Comparison of ENCODE assay signal across 19 mouse cellular contexts in genomic region chr12:113131601-113132000, GRCm38 (mm10). TPM values are rescaled to one million over a fixed set of nuclear protein-coding genes. Genes with fewer than 3 reads are reported as not detected.
DNase-seq lines count a peak whose midpoint lies in the region; ATAC-seq and TF ChIP-seq lines count a peak whose summit lies in the region.
"Had no signal": no experiment of that assay in that cellular context is flagged by ENCODE, and none has a peak within 500 bp of the region (broad histone marks: within the 10 kb centered on the region; RNA-seq: fewer than 3 reads in every experiment).

No protein-coding gene starts in this region.

- TF ChIP-seq CTCF in heart, adult 2 months (IDR thresholded peaks at IDR 0.05), result no peak

- TF ChIP-seq EP300 in heart, adult 2 months (IDR thresholded peaks at IDR 0.05; ENCODE audit: insufficient read depth, low read depth, low read length), result no peak

- peak overlapping the region; percentile 83 for H3K27ac ChIP-seq in heart, adult 2 months
- H3K27ac ChIP-seq in heart, embryonic 13.5 days (replicated peaks), result peak overlapping the region; percentile 97
- H3K27ac ChIP-seq in lung, embryonic 16.5 days (ENCODE audit: low read length), result peak overlapping the region; percentile 90
- H3K27ac ChIP-seq: embryonic facial prominence, embryonic 12.5 days; forebrain, embryonic 15.5 days; hindbrain, embryonic 15.5 days had no signal

- no peak for ATAC-seq in heart, embryonic 13.5 days (ENCODE audit: extremely low read depth, insufficient number of reproducible peaks, low FRiP score, low TSS enrichment)
- ATAC-seq in lung, embryonic 16.5 days (ENCODE audit: low read depth), result no peak
- ATAC-seq: activated CD4-positive, CD25-positive, alpha-beta regulatory T cell, adult 4 months; forebrain, embryonic 15.5 days; Patski had no signal

- no peaks in the 10 kb centered on the region; the same call in 1 of the 2 replicates for H3K36me3 ChIP-seq in heart, adult 2 months (ENCODE audit: control insufficient read depth, insufficient read depth, low read length)
- H3K36me3 ChIP-seq in heart, embryonic 13.5 days, result peaks cover 98% of the 10 kb centered on the region
- peaks cover 93% of the 10 kb centered on the region for H3K36me3 ChIP-seq in lung, embryonic 16.5 days (ENCODE audit: control insufficient read depth, insufficient read depth, low read length)
- H3K36me3 ChIP-seq in myocyte (ENCODE audit: control insufficient read depth, insufficient read depth), result peaks cover 19% of the 10 kb centered on the region

- TF ChIP-seq POLR2A in heart, adult 2 months (IDR thresholded peaks at IDR 0.05; ENCODE audit: insufficient read depth, low read depth, low read length), result no peak
- TF ChIP-seq POLR2A in myocyte (IDR thresholded peaks at IDR 0.05; ENCODE audit: insufficient read length, low read depth), result peak; percentile 7

- H3K4me2 ChIP-seq in heart, embryonic 13.5 days, result no peak overlapping the region
- no peak overlapping the region for H3K4me2 ChIP-seq in lung, embryonic 16.5 days (ENCODE audit: low read depth, low read length)
- H3K4me2 ChIP-seq in myocyte (ENCODE audit: low read depth), result no peak overlapping the region
- H3K4me2 ChIP-seq: embryonic facial prominence, embryonic 12.5 days; forebrain, embryonic 15.5 days; hindbrain, embryonic 15.5 days had no signal

- H3K4me3 ChIP-seq in heart, adult 2 months, result no peak overlapping the region
- H3K4me3 ChIP-seq in heart, embryonic 13.5 days, result no peak overlapping the region
- no peak overlapping the region for H3K4me3 ChIP-seq in lung, embryonic 16.5 days (ENCODE audit: low read length)
- no peak overlapping the region for H3K4me3 ChIP-seq in myocyte
- H3K4me3 ChIP-seq: embryonic facial prominence, embryonic 12.5 days; forebrain, embryonic 15.5 days; hindbrain, embryonic 15.5 days had no signal

- no peaks in the 10 kb centered on the region for H3K27me3 ChIP-seq in heart, adult 2 months (ENCODE audit: control insufficient read depth, insufficient read depth, low read length)
- H3K27me3 ChIP-seq in heart, embryonic 13.5 days (replicated peaks), result no peaks in the 10 kb centered on the region
- no peaks in the 10 kb centered on the region for H3K27me3 ChIP-seq in lung, embryonic 16.5 days (ENCODE audit: control insufficient read depth, insufficient read depth, low read depth, low read length)
- H3K27me3 ChIP-seq in myocyte (ENCODE audit: control insufficient read depth, insufficient read depth, insufficient read length), result no peaks in the 10 kb centered on the region
- H3K27me3 ChIP-seq: CH12.LX; embryonic facial prominence, embryonic 12.5 days; forebrain, embryonic 15.5 days; hindbrain, embryonic 15.5 days; Patski had no signal

- WGBS in heart, adult 2 months, result 94% methylated on average over 14 of the region's 14 CpGs
- 93% methylated on average over 14 of the region's 14 CpGs for WGBS in heart, embryonic 13.5 days
- WGBS in lung, embryonic 16.5 days, result 96% methylated on average over 14 of the region's 14 CpGs

- no peak overlapping the region for H3K9ac ChIP-seq in heart, adult 2 months (ENCODE audit: low read depth, low read length)
- H3K9ac ChIP-seq in heart, embryonic 13.5 days, result peak overlapping the region; percentile 24; the same call in 1 of the 2 replicates
- H3K9ac ChIP-seq in lung, embryonic 16.5 days (ENCODE audit: low read length), result no peak overlapping the region
- H3K9ac ChIP-seq: embryonic facial prominence, embryonic 12.5 days; forebrain, embryonic 15.5 days; hindbrain, embryonic 15.5 days had no signal

- no peaks in the 10 kb centered on the region for H3K79me2 ChIP-seq in heart, adult 2 months (replicated peaks; ENCODE audit: control insufficient read depth, insufficient read depth, low read length)
- no peaks in the 10 kb centered on the region for H3K79me2 ChIP-seq in myocyte (ENCODE audit: control insufficient read depth, insufficient read depth)

- peaks cover 12% of the 10 kb centered on the region for H3K4me1 ChIP-seq in heart, adult 2 months (ENCODE audit: control insufficient read depth, insufficient read depth, low read length)
- H3K4me1 ChIP-seq in heart, embryonic 13.5 days, result peaks cover 53% of the 10 kb centered on the region
- H3K4me1 ChIP-seq in lung, embryonic 16.5 days (replicated peaks; ENCODE audit: control insufficient read depth, insufficient read depth, low read length), result peaks cover 17% of the 10 kb centered on the region
- H3K4me1 ChIP-seq: embryonic facial prominence, embryonic 12.5 days; forebrain, embryonic 15.5 days; hindbrain, embryonic 15.5 days had no signal

- intact Hi-C loops in heart, adult 2 months (cut with DNase I), result loop anchor here (5.0 kb wide), 1 partner anchor 74 kb away; no protein-coding TSS in a partner anchor
- intact Hi-C loops in heart, postnatal 14 days (cut with DNase I), result no loop called here

- DNase-seq in heart, adult 2 months, result no peak
- DNase-seq in heart, adult 18-20 months, result no peak
- DNase-seq in heart, postnatal 14 days, result no peak
- DNase-seq in lung, postnatal 36 days, result no peak
- DNase-seq: adrenal gland, postnatal 14 days; cerebellum, adult 11-12 months; cerebellum, adult 9-10 months; cerebellum, postnatal 25 days; gastrocnemius, postnatal 10 days; kidney, adult 2 months had no signal

- H3K9me3 ChIP-seq in heart, embryonic 13.5 days, result no peaks in the 10 kb centered on the region
- H3K9me3 ChIP-seq in lung, embryonic 16.5 days (ENCODE audit: control insufficient read depth, low read length), result no peaks in the 10 kb centered on the region
- H3K9me3 ChIP-seq: embryonic facial prominence, embryonic 12.5 days; forebrain, embryonic 15.5 days; hindbrain, embryonic 15.5 days had no signal

- no peak overlapping the region for H3ac ChIP-seq in myocyte (ENCODE audit: control insufficient read depth, insufficient read length)

TF ChIP-seq in myocyte, 11 proteins besides CTCF, POLR2A, EP300 and RAD21:
- TF ChIP-seq USF1 (IDR thresholded peaks at IDR 0.05; ENCODE audit: low read depth) (no peak), MYOG (IDR thresholded peaks at IDR 0.05; ENCODE audit: control insufficient read depth in 1 of 3, insufficient read depth in 1 of 3, insufficient read length in 2 of 3, low read depth in 2 of 3) (no peak), MYOD1 (IDR thresholded peaks at IDR 0.05; ENCODE audit: control insufficient read depth in 1 of 3, insufficient read length in 2 of 3, low read depth in 2 of 3) (no peak), POLR2AphosphoS2 (IDR thresholded peaks at IDR 0.05; ENCODE audit: insufficient read length, low read depth) (peak; percentile 21), MAX (IDR thresholded peaks at IDR 0.05; ENCODE audit: low read depth) (no peak)
TF ChIP-seq in myocyte: peak in this region for 1.

RNA-seq across cellular contexts. Expression of gene Crip2, which starts 8.4 kb away (rescaled TPM):
- total RNA-seq in heart, adult 2 months (2021), result 1,000 to 10,000 TPM; 1,390 to 1,660 TPM
- polyA plus RNA-seq in heart, adult 2 months (2012; rRNA removed), result 3,159 and 3,188 TPM in 2 replicates
- total RNA-seq in heart, adult 18-20 months (2021), result 1,000 to 10,000 TPM; 1,463 to 1,557 TPM
- polyA plus RNA-seq in heart, embryonic 13.5 days (2015; fragmentation: Nextera tagmentation; extraction: Ambion mirVana), result 1,302 and 1,499 TPM in 2 replicates
- 1,000 to 10,000 TPM; 1,350 to 1,351 TPM for total RNA-seq in heart, postnatal 14 days (2021)
- 550 and 593 TPM in 2 replicates for polyA plus RNA-seq in lung, embryonic 16.5 days (2015; fragmentation: Nextera tagmentation; extraction: Ambion mirVana)
- polyA plus RNA-seq in myocyte (2012; fragmentation: generic; extraction: Trizol), result 1,146 TPM

RNA-seq across cellular contexts. Expression of gene Crip1, which starts 14.5 kb away (rescaled TPM):
- total RNA-seq in heart, adult 2 months (2021), result 100 to 1,000 TPM; 194 to 200 TPM
- 429 and 531 TPM in 2 replicates for polyA plus RNA-seq in heart, adult 2 months (2012; rRNA removed)
- 100 to 1,000 TPM; 191 to 201 TPM for total RNA-seq in heart, adult 18-20 months (2021)
- polyA plus RNA-seq in heart, embryonic 13.5 days (2015; fragmentation: Nextera tagmentation; extraction: Ambion mirVana), result 408 and 464 TPM in 2 replicates
- 100 to 1,000 TPM; 198 to 224 TPM for total RNA-seq in heart, postnatal 14 days (2021)
- 565 and 642 TPM in 2 replicates for polyA plus RNA-seq in lung, embryonic 16.5 days (2015; fragmentation: Nextera tagmentation; extraction: Ambion mirVana)
- 1,677 TPM for polyA plus RNA-seq in myocyte (2012; fragmentation: generic; extraction: Trizol)

RNA-seq across cellular contexts. Expression of gene Tedc1, which starts 24.6 kb away (rescaled TPM):
- total RNA-seq in heart, adult 2 months (2021), result under 1 TPM; 0.34 to 0.52 TPM
- polyA plus RNA-seq in heart, adult 2 months (2012; rRNA removed), result 0.45 and 0.67 TPM in 2 replicates
- total RNA-seq in heart, adult 18-20 months (2021), result under 1 TPM; 0.31 to 0.89 TPM
- polyA plus RNA-seq in heart, embryonic 13.5 days (2015; fragmentation: Nextera tagmentation; extraction: Ambion mirVana), result 20.6 and 21.8 TPM in 2 replicates
- 1 to 10 TPM; 1.1 to 2.1 TPM for total RNA-seq in heart, postnatal 14 days (2021)
- polyA plus RNA-seq in lung, embryonic 16.5 days (2015; fragmentation: Nextera tagmentation; extraction: Ambion mirVana), result 31.4 and 34.5 TPM in 2 replicates
- polyA plus RNA-seq in myocyte (2012; fragmentation: generic; extraction: Trizol), result 6.6 TPM

RNA-seq across cellular contexts. Expression of gene Mta1, which starts 33.5 kb away (rescaled TPM):
- 10 to 100 TPM; 44.8 to 54.8 TPM for total RNA-seq in heart, adult 2 months (2021)
- 35.4 and 42.4 TPM in 2 replicates for polyA plus RNA-seq in heart, adult 2 months (2012; rRNA removed)
- 10 to 100 TPM; 43.9 to 46.2 TPM for total RNA-seq in heart, adult 18-20 months (2021)
- 11.2 and 11.9 TPM in 2 replicates for polyA plus RNA-seq in heart, embryonic 13.5 days (2015; fragmentation: Nextera tagmentation; extraction: Ambion mirVana)
- 10 to 100 TPM; 45.1 to 46.8 TPM for total RNA-seq in heart, postnatal 14 days (2021)
- 11.2 and 12.2 TPM in 2 replicates for polyA plus RNA-seq in lung, embryonic 16.5 days (2015; fragmentation: Nextera tagmentation; extraction: Ambion mirVana)
- polyA plus RNA-seq in myocyte (2012; fragmentation: generic; extraction: Trizol), result 101 TPM

RNA-seq across cellular contexts. Expression of gene Tmem121, which starts 54.1 kb away (rescaled TPM):
- total RNA-seq in heart, adult 2 months (2021), result under 1 TPM in 1 of 2 experiments, not detected in 1; 0.18 TPM
- polyA plus RNA-seq in heart, adult 2 months (2012; rRNA removed), result 0.41 TPM in 1 of 2 replicates, not detected in the other
- total RNA-seq in heart, adult 18-20 months (2021), result not detected
- polyA plus RNA-seq in heart, embryonic 13.5 days (2015; fragmentation: Nextera tagmentation; extraction: Ambion mirVana), result 2.8 and 3.1 TPM in 2 replicates
- under 1 TPM; 0.29 to 0.59 TPM for total RNA-seq in heart, postnatal 14 days (2021)
- 4.7 and 5.8 TPM in 2 replicates for polyA plus RNA-seq in lung, embryonic 16.5 days (2015; fragmentation: Nextera tagmentation; extraction: Ambion mirVana)
- 4.1 TPM for polyA plus RNA-seq in myocyte (2012; fragmentation: generic; extraction: Trizol)
- total RNA-seq: CH12.LX had no signal
- polyA plus RNA-seq: activated CD4-positive, CD25-positive, alpha-beta regulatory T cell, adult 4 months had no signal
